Mouse (Mus musculus): ENCODE results near the gene Tjap1. TPM values are rescaled to one million over a fixed set of nuclear protein-coding genes. Genes with fewer than 3 reads are reported as not detected.
A peak's percentile ranks its signal among the peaks of the same experiment; 100 is the strongest.

The Tjap1 gene
- polyA plus RNA-seq, 1 experiment = 50.9 TPM

DNA sequence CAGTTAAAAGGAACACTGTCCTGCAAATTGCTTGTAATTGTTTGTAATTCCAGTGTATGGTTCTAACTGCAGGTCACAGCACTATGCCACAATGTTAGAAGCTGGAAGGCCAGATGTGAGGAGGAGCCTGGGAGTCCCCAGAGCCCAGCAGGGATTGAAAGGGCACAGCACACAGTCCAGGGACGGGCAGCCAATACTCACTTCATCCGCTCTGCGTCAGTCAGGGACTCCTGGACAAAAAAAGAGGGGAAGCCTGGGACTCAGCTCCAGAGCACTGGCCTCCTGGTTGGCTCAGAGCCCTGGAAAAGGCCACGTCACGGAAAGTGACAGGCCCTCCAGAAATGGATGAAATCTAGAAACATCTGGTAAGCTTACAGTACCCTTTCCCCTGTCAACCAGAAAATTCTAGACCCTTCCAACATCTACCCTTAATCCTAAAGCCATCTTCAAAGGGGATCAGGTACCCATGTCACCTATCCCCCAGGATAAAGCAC, 20.6 kb downstream of the Tjap1 start:
- H3K4me3 ChIP-seq = no peak overlapping the region
- no peak overlapping the region for H3ac ChIP-seq (ENCODE audit: control insufficient read depth, insufficient read length)
- no peak for TF ChIP-seq TCF3 (IDR thresholded peaks at IDR 0.05; ENCODE audit: insufficient read length, low read depth)
- no peak for TF ChIP-seq REST (IDR thresholded peaks at IDR 0.05; ENCODE audit: insufficient read depth, insufficient read length)
- TF ChIP-seq E2F4 (IDR thresholded peaks at IDR 0.05; ENCODE audit: insufficient read depth) = no peak
- TF ChIP-seq POLR2A (IDR thresholded peaks at IDR 0.05; ENCODE audit: insufficient read length, low read depth) = no peak
- TF ChIP-seq TCF12 (IDR thresholded peaks at IDR 0.05; ENCODE audit: insufficient read depth, poor library complexity, severe bottlenecking) = no peak
- TF ChIP-seq MYOD1 (IDR thresholded peaks at IDR 0.05; ENCODE audit: control insufficient read depth in 1 of 3, insufficient read length in 2 of 3, low read depth in 2 of 3) = no peak
- TF ChIP-seq MAX (IDR thresholded peaks at IDR 0.05; ENCODE audit: low read depth) = no peak
- no peak for TF ChIP-seq POLR2AphosphoS2 (IDR thresholded peaks at IDR 0.05; ENCODE audit: insufficient read length, low read depth)
- TF ChIP-seq SRF (IDR thresholded peaks at IDR 0.05; ENCODE audit: control insufficient read depth, insufficient read length, low read depth) = no peak
- no peak for TF ChIP-seq USF1 (IDR thresholded peaks at IDR 0.05; ENCODE audit: low read depth)
- no peak for TF ChIP-seq MYOG (IDR thresholded peaks at IDR 0.05; ENCODE audit: control insufficient read depth in 1 of 3, insufficient read depth in 1 of 3, insufficient read length in 2 of 3, low read depth in 2 of 3)
- no peak for TF ChIP-seq CEBPB (IDR thresholded peaks at IDR 0.05; ENCODE audit: insufficient read depth, poor library complexity, severe bottlenecking)
- no peaks in the 10 kb centered on the region for H3K27me3 ChIP-seq (ENCODE audit: control insufficient read depth, insufficient read depth, insufficient read length)
- H3K4me2 ChIP-seq (ENCODE audit: low read depth) = no peak overlapping the region
- peaks cover 17% of the 10 kb centered on the region for H3K79me2 ChIP-seq (ENCODE audit: control insufficient read depth, insufficient read depth)
- H3K36me3 ChIP-seq (ENCODE audit: control insufficient read depth, insufficient read depth) = peaks cover 22% of the 10 kb centered on the region

- peak; percentile 8 for TF ChIP-seq POLR2AphosphoS2 (IDR thresholded peaks at IDR 0.05; ENCODE audit: insufficient read length, low read depth)
- TF ChIP-seq REST (IDR thresholded peaks at IDR 0.05; ENCODE audit: insufficient read depth, insufficient read length) = no peak
- no peak for TF ChIP-seq POLR2A (IDR thresholded peaks at IDR 0.05; ENCODE audit: insufficient read length, low read depth)
- no peak for TF ChIP-seq USF1 (IDR thresholded peaks at IDR 0.05; ENCODE audit: low read depth)
- Histone ChIP-seq H3K4me2 (ENCODE audit: low read depth) (no peak overlapping the region), H3K79me2 (ENCODE audit: control insufficient read depth, insufficient read depth) (peaks cover 5% of the 10 kb centered on the region), H3K27me3 (ENCODE audit: control insufficient read depth, insufficient read depth, insufficient read length) (no peaks in the 10 kb centered on the region), H3ac (ENCODE audit: control insufficient read depth, insufficient read length) (no peak overlapping the region), H3K36me3 (ENCODE audit: control insufficient read depth, insufficient read depth) (peaks cover 17% of the 10 kb centered on the region), H3K4me3 (no peak overlapping the region)
These were observed 23.2 kb downstream of the Tjap1 start for GRCm38 (mm10) chr17:46259675-46260074.

DNA sequence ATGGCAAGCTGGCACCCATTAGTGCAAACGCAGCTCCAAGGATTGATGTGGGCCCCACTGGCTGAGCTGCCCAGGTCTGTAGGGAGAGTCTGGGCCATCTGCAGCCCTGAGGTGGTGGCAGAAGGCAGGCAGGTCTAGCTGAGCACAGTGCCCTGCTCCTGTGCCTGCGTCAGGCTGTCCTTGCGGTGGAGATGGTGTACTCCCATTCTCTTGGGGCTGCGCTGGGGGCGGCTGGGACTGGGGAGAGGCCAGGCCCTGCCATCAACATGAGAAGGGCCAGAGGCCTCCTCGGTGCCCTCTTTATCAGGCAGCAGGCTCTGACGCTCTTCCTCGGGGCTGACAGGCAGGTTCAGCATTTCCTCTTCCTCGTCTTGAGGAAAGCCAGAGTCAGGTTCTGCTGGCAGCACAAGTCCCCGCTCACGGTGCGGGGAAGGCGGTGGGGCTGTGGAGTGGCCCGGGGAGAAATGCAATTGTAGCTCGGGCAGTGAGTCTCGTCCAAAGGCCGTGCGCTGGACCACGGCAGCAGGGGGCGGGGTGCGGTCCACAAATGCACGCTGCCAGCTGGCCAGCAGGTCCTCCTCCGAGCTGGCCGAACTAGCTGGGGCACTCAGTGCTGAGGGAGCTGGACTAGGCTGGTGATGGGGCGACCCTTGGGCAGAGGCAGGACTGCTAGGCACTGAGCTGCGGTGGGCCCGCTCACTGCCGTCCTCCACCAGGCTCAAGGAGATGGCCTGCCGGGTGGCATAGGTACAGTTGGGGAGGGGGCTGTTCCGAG, 24.4 kb downstream of the Tjap1 start:
- no peak overlapping the region for H3K4me2 ChIP-seq (ENCODE audit: low read depth)
- no peak overlapping the region for H3ac ChIP-seq (ENCODE audit: control insufficient read depth, insufficient read length)
- no peaks in the 10 kb centered on the region for H3K27me3 ChIP-seq (ENCODE audit: control insufficient read depth, insufficient read depth, insufficient read length)
- no peaks in the 10 kb centered on the region for H3K79me2 ChIP-seq (ENCODE audit: control insufficient read depth, insufficient read depth)
- TF ChIP-seq POLR2AphosphoS2 (IDR thresholded peaks at IDR 0.05; ENCODE audit: insufficient read length, low read depth) (peak; percentile 52), TCF3 (IDR thresholded peaks at IDR 0.05; ENCODE audit: insufficient read length, low read depth) (no peak), POLR2A (IDR thresholded peaks at IDR 0.05; ENCODE audit: insufficient read length, low read depth) (peak; percentile 11)
- no peak overlapping the region for H3K4me3 ChIP-seq
- H3K36me3 ChIP-seq (ENCODE audit: control insufficient read depth, insufficient read depth) = peaks cover 10% of the 10 kb centered on the region

DNA sequence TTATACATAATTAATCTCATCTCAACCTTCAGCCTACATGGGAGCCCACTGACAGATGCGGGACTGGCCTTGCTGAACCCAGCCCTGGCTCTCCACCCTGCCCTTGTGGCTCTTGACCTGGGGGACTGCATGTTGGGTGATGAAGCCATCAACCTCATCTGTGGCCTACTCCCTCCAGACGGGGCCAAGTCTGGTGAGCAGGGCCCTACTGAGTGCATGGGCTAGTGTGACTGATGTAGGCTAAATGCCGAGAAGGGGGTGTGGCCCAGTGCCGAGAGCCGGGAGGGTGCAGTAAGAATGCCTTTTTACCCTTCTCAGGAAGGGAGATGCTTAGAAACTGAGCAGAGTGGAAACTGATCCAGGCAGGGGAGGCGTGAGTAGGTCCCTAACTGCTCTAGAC, 27.7 kb downstream of the Tjap1 start:
- Histone ChIP-seq H3K79me2 (ENCODE audit: control insufficient read depth, insufficient read depth) (no peaks in the 10 kb centered on the region), H3K27me3 (ENCODE audit: control insufficient read depth, insufficient read depth, insufficient read length) (no peaks in the 10 kb centered on the region), H3K36me3 (ENCODE audit: control insufficient read depth, insufficient read depth) (no peaks in the 10 kb centered on the region), H3K4me2 (ENCODE audit: low read depth) (no peak overlapping the region), H3ac (ENCODE audit: control insufficient read depth, insufficient read length) (no peak overlapping the region), H3K4me3 (no peak overlapping the region)
- TF ChIP-seq MYOG (IDR thresholded peaks at IDR 0.05; ENCODE audit: control insufficient read depth in 1 of 3, insufficient read depth in 1 of 3, insufficient read length in 2 of 3, low read depth in 2 of 3) = no peak
- TF ChIP-seq TCF3 (IDR thresholded peaks at IDR 0.05; ENCODE audit: insufficient read length, low read depth) = no peak
- no peak for TF ChIP-seq MYOD1 (IDR thresholded peaks at IDR 0.05; ENCODE audit: control insufficient read depth in 1 of 3, insufficient read length in 2 of 3, low read depth in 2 of 3)
- no peak for TF ChIP-seq REST (IDR thresholded peaks at IDR 0.05; ENCODE audit: insufficient read depth, insufficient read length)
- TF ChIP-seq USF1 (IDR thresholded peaks at IDR 0.05; ENCODE audit: low read depth) = no peak
- no peak for TF ChIP-seq MAX (IDR thresholded peaks at IDR 0.05; ENCODE audit: low read depth)
- no peak for TF ChIP-seq TCF12 (IDR thresholded peaks at IDR 0.05; ENCODE audit: insufficient read depth, poor library complexity, severe bottlenecking)
- no peak for TF ChIP-seq SRF (IDR thresholded peaks at IDR 0.05; ENCODE audit: control insufficient read depth, insufficient read length, low read depth)
- no peak for TF ChIP-seq E2F4 (IDR thresholded peaks at IDR 0.05; ENCODE audit: insufficient read depth)
- no peak for TF ChIP-seq POLR2A (IDR thresholded peaks at IDR 0.05; ENCODE audit: insufficient read length, low read depth)
- no peak for TF ChIP-seq CEBPB (IDR thresholded peaks at IDR 0.05; ENCODE audit: insufficient read depth, poor library complexity, severe bottlenecking)

DNA sequence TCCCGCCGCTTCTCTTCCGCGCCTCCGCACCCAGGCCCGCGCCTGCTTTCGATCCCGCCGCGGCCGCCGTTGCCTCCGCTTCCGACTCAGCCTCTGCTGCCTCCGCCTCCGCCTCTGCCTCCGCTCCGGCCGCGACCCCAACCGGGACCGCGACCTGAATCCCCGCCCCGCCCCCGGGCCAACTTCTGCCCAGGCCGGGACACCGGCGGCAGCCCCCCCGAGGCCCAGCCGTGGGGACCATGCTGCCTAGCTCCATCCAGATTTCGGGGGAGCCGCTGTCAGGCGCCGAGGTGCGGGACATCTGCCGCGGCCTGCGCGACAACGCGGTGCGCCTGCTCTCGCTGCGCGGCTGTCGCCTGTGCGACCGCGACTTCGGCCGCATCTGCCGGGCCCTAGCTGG, 28.7 kb downstream of the Tjap1 start:
- Histone ChIP-seq H3K4me3 (peak overlapping the region; percentile 28), H3K4me2 (ENCODE audit: low read depth) (peak overlapping the region; percentile 60), H3K27me3 (ENCODE audit: control insufficient read depth, insufficient read depth, insufficient read length) (no peaks in the 10 kb centered on the region), H3ac (ENCODE audit: control insufficient read depth, insufficient read length) (peak overlapping the region; percentile 55), H3K79me2 (ENCODE audit: control insufficient read depth, insufficient read depth) (peaks cover 5% of the 10 kb centered on the region), H3K36me3 (ENCODE audit: control insufficient read depth, insufficient read depth) (no peaks in the 10 kb centered on the region)
- TF ChIP-seq POLR2AphosphoS2 (IDR thresholded peaks at IDR 0.05; ENCODE audit: insufficient read length, low read depth) (no peak), MYOD1 (IDR thresholded peaks at IDR 0.05; ENCODE audit: control insufficient read depth in 1 of 3, insufficient read length in 2 of 3, low read depth in 2 of 3) (peak in 2 of 3 experiments; percentile 7 to 33)

All from myocyte (in vitro differentiated cells).